Mouse (Mus musculus) layer of hippocampus, adult 2 months (tissue): ENCODE measurements around the gene Gfra1. TPM values are rescaled to one million over a fixed set of nuclear protein-coding genes. Genes with fewer than 3 reads are reported as not detected.

ENCODE experiments used
- DNase-seq, 2 experiments: peaks; one replicate each; pipeline ENCODE4 v3.0.0; 2022; ENCODE audit warnings: low spot score in 2 of 2
- H3K27ac ChIP-seq: fragments of 200-600 bp; 2 replicates; pipeline ENCODE4 v1.8.1; 2022
- H3K4me3 ChIP-seq: fragments of 200-600 bp; 2 replicates; pipeline ENCODE4 v1.8.1; 2022; ENCODE audit warnings: mild to moderate bottlenecking
- CTCF ChIP-seq: fragments of 200-600 bp; conservative IDR thresholded peaks from 2 replicates; pipeline ENCODE4 v1.8.1; 2022; ENCODE audit warnings: antibody characterized with exemption, mild to moderate bottlenecking, moderate library complexity
- total RNA-seq, 2 experiments: library from RNA; stranded (reverse); gene quantifications; 2 replicates each; pipeline ENCODE4 v1.2.3; 2021

The Gfra1 gene
- total RNA-seq, 2 experiments from 2014 or later: 59.6 to 67.1 TPM

DNA sequence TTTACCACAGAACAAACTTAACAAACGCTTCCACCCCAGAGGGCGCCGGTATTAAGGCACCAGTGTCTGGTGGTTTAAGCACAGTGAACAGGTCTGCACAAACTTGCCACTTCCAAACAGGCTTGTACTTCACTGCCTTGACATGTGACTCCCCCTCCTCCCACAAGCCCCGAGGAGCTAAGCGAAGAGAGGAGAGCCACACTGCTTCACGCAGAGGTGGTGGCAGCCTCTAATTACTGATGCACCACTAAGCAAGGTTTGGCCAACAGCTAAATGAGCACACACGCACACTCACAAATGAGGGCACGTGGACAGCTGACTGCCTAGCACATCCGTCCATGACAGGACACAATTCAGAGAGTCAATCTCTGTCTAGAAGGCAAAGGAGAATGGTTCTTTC is 91.0 kb downstream of the Gfra1 start:
- DNase-seq: no peak
- no peak overlapping the region for H3K27ac ChIP-seq
- no peak for TF ChIP-seq CTCF
- no peak overlapping the region for H3K4me3 ChIP-seq

DNA sequence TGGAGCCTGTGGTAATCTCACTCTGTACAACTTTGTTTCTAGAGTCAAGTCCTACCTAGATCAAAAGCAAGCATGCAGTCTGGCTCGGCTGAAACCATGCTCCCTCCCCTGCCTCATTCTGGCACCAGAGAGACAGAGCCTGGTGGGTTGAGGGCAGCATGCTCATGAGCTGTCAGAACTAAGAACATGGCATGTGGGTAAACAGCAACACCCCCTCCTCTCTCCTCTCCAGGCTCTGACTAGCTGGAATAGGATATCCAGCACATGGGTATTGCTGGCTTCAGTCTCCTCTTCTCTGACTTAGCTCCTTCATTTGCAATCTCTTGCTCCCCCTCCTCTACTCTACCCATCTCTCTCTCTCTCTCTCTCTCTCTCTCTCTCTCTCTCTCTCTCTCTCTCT is 94.7 kb downstream of the Gfra1 start:
- TF ChIP-seq CTCF: no peak
- no peak overlapping the region for H3K4me3 ChIP-seq
- DNase-seq: peak in 1 of 2 experiments; percentile 8
- no peak overlapping the region for H3K27ac ChIP-seq

- no peak for TF ChIP-seq CTCF
- H3K4me3 ChIP-seq: no peak overlapping the region
- no peak for DNase-seq
- no peak overlapping the region for H3K27ac ChIP-seq
Measured at GRCm38 (mm10) chr19:58358063-58358462, 97.6 kb downstream of the Gfra1 start.

DNA sequence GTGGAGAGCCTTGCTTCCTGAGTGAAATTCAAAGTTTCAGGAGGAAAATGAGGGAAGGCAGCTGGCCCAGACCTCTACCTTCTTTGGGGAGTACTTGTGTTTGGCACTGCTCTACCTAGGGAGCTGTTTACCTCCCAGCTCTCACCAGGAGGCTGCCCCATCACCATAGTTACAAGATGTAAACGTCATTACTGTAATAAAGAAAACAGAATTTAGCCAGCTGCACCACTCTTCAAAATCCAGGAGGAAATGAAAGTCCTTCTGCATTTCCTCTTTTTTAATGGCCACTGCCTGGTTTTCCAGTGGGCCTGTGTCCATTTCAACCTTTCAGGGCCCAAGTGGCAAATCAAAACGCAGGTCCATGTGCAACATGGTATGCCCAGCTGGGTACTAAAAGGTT is 101.8 kb downstream of the Gfra1 start:
- H3K4me3 ChIP-seq: no peak overlapping the region
- TF ChIP-seq CTCF: no peak
- DNase-seq: no peak
- no peak overlapping the region for H3K27ac ChIP-seq

- no peak for TF ChIP-seq CTCF
- no peak for DNase-seq
- Histone ChIP-seq H3K4me3 (no peak overlapping the region), H3K27ac (no peak overlapping the region)
Measured at GRCm38 (mm10) chr19:58353260-58353870, 102.3 kb downstream of the Gfra1 start.

GRCm38 (mm10) chr19:58349890-58350408 is 105.8 kb downstream of the Gfra1 start:
- H3K4me3 ChIP-seq: no peak overlapping the region
- TF ChIP-seq CTCF: no peak
- H3K27ac ChIP-seq: no peak overlapping the region
- no peak for DNase-seq

- TF ChIP-seq CTCF: no peak
- no peak overlapping the region for H3K27ac ChIP-seq
- H3K4me3 ChIP-seq: no peak overlapping the region
- DNase-seq: no peak
Measured at GRCm38 (mm10) chr19:58345137-58345536, 110.6 kb downstream of the Gfra1 start.

GRCm38 (mm10) chr19:58341351-58341750 is 114.4 kb downstream of the Gfra1 start:
- Histone ChIP-seq H3K4me3 (no peak overlapping the region), H3K27ac (no peak overlapping the region)
- DNase-seq: no peak
- no peak for TF ChIP-seq CTCF

- DNase-seq: no peak
- no peak overlapping the region for H3K27ac ChIP-seq
- no peak for TF ChIP-seq CTCF
- no peak overlapping the region for H3K4me3 ChIP-seq
Measured at GRCm38 (mm10) chr19:58340221-58340620, 115.5 kb downstream of the Gfra1 start.

GRCm38 (mm10) chr19:58336802-58337201 is 118.9 kb downstream of the Gfra1 start:
- H3K4me3 ChIP-seq: no peak overlapping the region
- no peak for DNase-seq
- no peak for TF ChIP-seq CTCF
- H3K27ac ChIP-seq: no peak overlapping the region

DNA sequence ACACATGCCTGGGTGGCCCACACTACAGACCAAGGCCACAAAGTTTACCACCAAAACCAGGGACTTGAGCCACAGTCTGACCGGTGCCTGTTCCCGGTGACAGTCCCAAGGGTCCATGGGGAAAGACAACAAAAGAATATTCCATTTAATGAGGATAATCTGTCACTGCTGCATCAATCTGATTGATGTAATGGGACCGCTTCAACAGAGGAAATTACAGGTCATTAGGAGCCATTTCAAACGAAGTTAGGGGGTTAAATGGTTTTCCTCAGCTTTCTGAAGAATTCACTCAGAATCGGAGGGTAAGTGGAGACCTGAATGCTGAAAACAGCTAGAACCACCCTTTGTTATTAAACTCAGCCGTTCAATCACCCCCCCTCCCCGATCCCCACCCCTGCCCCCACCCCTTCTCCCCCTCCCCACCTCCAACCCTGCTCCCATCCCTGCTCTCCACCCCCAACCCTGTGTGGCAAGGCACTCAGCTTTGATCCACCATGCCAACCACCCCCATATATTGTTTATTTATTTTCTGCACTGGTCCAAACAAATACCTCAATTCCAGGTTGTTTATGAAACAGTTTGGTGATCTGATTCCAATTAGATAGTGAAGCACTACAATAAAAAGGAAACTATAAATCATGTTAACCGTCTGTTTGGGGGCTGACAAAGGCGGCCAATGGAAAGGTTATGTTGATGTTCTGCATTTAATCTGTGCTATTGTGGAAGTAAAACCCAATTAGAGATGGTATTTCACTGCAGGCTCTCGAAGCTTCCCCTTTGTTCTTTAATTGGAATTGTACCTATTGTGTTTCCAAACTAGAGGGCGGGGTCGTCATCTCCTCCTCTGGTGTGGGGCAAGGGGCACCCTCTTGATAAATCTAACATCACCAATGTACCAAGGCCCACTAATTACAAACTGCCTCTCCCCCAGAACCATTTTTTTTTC is 119.9 kb downstream of the Gfra1 start:
- Histone ChIP-seq H3K4me3 (no peak overlapping the region), H3K27ac (no peak overlapping the region)
- no peak for TF ChIP-seq CTCF
- no peak for DNase-seq

GRCm38 (mm10) chr19:58329305-58329704 is 126.4 kb downstream of the Gfra1 start:
- DNase-seq: no peak
- no peak for TF ChIP-seq CTCF
- H3K27ac ChIP-seq: no peak overlapping the region
- H3K4me3 ChIP-seq: no peak overlapping the region

DNA sequence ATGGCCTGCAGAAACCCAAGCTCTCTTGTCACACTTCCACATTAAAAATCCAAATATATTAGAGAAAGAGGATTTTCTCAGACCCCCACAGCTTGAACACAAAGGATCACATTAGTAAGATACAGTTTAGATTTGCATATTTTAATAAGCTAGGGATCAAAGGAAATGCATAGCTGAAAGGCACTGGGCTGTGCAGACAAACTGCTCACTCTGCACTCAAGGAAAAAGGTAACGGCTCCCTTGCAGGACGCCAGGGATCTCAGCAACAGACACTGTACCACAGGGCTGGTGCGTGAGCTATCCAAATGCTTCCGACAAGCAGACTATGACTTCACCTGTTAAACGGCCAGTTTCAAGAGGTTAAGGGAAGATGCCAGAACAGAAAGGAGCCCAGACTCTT is 127.7 kb downstream of the Gfra1 start:
- TF ChIP-seq CTCF: no peak
- Histone ChIP-seq H3K4me3 (no peak overlapping the region), H3K27ac (no peak overlapping the region)
- no peak for DNase-seq
